Mouse (Mus musculus) adipocyte (in vitro differentiated cells): ENCODE measurements around the gene Dlat.

Experiments used
- DNase-seq: peaks from one replicate; pipeline ENCODE4 v3.0.0-alpha.2; 2016; ENCODE audit warnings: low spot score

Dlat gene

GRCm38 (mm10) chr9:50659392-50660217 lies at the start of gene Dlat:
Gene Dlat, minus strand, starts transcription at chr9:50659780.
- peak; percentile 77 for DNase-seq

GRCm38 (mm10) chr9:50709108-50709507 lies 49.5 kb upstream of the Dlat start:
- DNase-seq: peak; percentile 23

- DNase-seq: no peak
Observed at GRCm38 (mm10) chr9:50704907-50705306, 45.3 kb upstream of the Dlat start.

- DNase-seq: no peak
Observed at GRCm38 (mm10) chr9:50700921-50701691, 41.5 kb upstream of the Dlat start.

- DNase-seq: no peak
Observed at GRCm38 (mm10) chr9:50698418-50699409, 39.1 kb upstream of the Dlat start.

- no peak for DNase-seq
Observed at GRCm38 (mm10) chr9:50697706-50698041, 38.1 kb upstream of the Dlat start.

GRCm38 (mm10) chr9:50696851-50697705 lies 37.5 kb upstream of the Dlat start:
- DNase-seq: no peak

GRCm38 (mm10) chr9:50695153-50695552 lies 35.6 kb upstream of the Dlat start:
- no peak for DNase-seq

GRCm38 (mm10) chr9:50693631-50694030 lies 34.1 kb upstream of the Dlat start:
- DNase-seq: peak; percentile 22

- DNase-seq: no peak
Observed at GRCm38 (mm10) chr9:50692626-50693580, 33.3 kb upstream of the Dlat start.

- no peak for DNase-seq
Observed at GRCm38 (mm10) chr9:50686866-50687652, 27.5 kb upstream of the Dlat start.

- DNase-seq: no peak
Observed at GRCm38 (mm10) chr9:50681727-50682126, 22.1 kb upstream of the Dlat start.

- peak; percentile 50 for DNase-seq
Observed at GRCm38 (mm10) chr9:50679406-50679805, 19.8 kb upstream of the Dlat start.

GRCm38 (mm10) chr9:50674771-50675170 lies 15.2 kb upstream of the Dlat start:
- no peak for DNase-seq

GRCm38 (mm10) chr9:50670690-50671089 lies 11.1 kb upstream of the Dlat start:
- DNase-seq: peak; percentile 56

GRCm38 (mm10) chr9:50667579-50668498 lies 8.3 kb upstream of the Dlat start:
- DNase-seq: no peak

- DNase-seq: no peak
Observed at GRCm38 (mm10) chr9:50666442-50666841, 6.9 kb upstream of the Dlat start.

GRCm38 (mm10) chr9:50664826-50665225 lies 5.2 kb upstream of the Dlat start:
- no peak for DNase-seq
